Mouse (Mus musculus): ENCODE data around the gene Ltbp2.

DNA sequence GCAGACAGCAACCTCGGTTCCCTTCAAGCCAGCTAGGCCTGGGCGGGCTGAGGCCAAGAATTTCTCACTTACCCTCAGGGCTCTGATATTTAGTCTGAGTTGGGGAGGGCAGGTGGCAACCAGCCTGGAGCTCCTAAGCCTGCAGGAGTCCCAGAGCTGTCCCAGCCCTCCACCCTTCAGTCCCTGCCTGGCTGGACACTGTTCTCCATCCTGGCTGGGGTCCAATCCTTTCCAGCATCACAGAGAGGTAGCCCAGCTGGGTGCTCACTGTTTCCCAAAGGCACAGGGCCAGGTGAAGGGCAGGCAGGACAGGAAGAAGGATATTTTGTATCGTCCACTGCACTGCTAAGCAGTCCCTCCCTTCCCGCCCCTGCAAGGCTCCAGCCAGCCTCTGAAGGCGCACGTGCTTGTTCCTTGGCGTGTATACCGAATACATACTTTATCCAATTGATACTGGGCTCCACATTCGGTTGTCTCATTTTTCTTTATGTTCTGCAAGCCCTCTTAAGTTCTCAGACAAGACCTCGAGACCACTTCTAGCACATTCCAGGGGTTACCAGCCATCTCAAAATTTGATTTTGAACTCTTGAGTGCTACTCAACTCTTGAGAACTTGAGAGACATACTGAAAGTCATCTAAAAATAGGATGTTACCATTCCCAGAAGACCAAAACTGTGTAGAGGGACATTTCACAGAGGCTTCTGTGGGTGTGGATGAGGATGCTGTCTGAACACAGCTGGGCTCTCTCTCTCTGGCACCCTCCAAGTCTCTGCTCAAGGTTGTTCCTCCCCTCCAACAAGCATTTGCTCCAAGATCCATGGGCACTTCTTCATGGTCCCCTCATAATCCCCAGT, 31.5 kb upstream of the Ltbp2 start:
- no peak for TF ChIP-seq CTCF (IDR thresholded peaks at IDR 0.05; ENCODE audit: control insufficient read depth, insufficient read depth, low read length)
- no peak for TF ChIP-seq POLR2A (IDR thresholded peaks at IDR 0.05; ENCODE audit: borderline replicate concordance, control insufficient read depth, low read depth, low read length)
